Mouse (Mus musculus) olfactory bulb, adult 2 months (tissue): ENCODE measurements around the gene Cacna2d2.

Source experiments
- CTCF ChIP-seq: fragments of 200-500 bp; IDR thresholded peaks from 2 replicates; pipeline ENCODE4 v1.5.1; 2012; ENCODE audit warnings: low read depth, mild to moderate bottlenecking, low read length, moderate library complexity; ENCODE audit not compliant: insufficient read depth
- POLR2A ChIP-seq: fragments of 200-500 bp; IDR thresholded peaks from 2 replicates; pipeline ENCODE4 v1.6.1; 2012; ENCODE audit warnings: mild to moderate bottlenecking, low read depth, low read length, moderate library complexity; ENCODE audit not compliant: insufficient read depth

- TF ChIP-seq CTCF = no peak
- TF ChIP-seq POLR2A = no peak
Measured at GRCm38 (mm10) chr9:107542352-107542686, 142.9 kb downstream of the Cacna2d2 start.
